Mouse (Mus musculus) ES-E14 (cell line): ENCODE measurements around the gene Aoc1. TPM values are rescaled to one million over a fixed set of nuclear protein-coding genes. Genes with fewer than 3 reads are reported as not detected.
A peak's percentile ranks its signal among the peaks of the same experiment; 100 is the strongest.

ENCODE experiments used
- DNase-seq: peaks from one replicate; pipeline ENCODE4 v3.0.0-alpha.2; 2013; ENCODE audit warnings: low read depth, low spot score
- H3K27ac ChIP-seq: 2 replicates; pipeline ENCODE4 v1.5.1; 2012; ENCODE audit warnings: low read depth, mild to moderate bottlenecking, low read length, moderate library complexity, mixed read lengths; ENCODE audit not compliant: poor library complexity, insufficient read depth, severe bottlenecking
- H3K36me3 ChIP-seq: 2 replicates; pipeline ENCODE4 v1.6.1; 2012; ENCODE audit warnings: mild to moderate bottlenecking, low read length, moderate library complexity, mixed read lengths; ENCODE audit not compliant: control insufficient read depth, poor library complexity, insufficient read depth, severe bottlenecking
- H3K4me1 ChIP-seq, 2 experiments: fragments of 150-350 bp in 1 of 2; sonication (generic) in 1 of 2; 2 replicates each; pipeline ENCODE4 v1.6.1; 2012; ENCODE audit warnings: low read length in 2 of 2, mild to moderate bottlenecking in 1 of 2, mixed read lengths in 1 of 2; ENCODE audit not compliant: control insufficient read depth in 2 of 2, insufficient read depth in 2 of 2, poor library complexity in 1 of 2
- H3K4me3 ChIP-seq, 2 experiments: fragments of 150-350 bp in 1 of 2; sonication (generic) in 1 of 2; 2 replicates each; pipeline ENCODE4 v1.5.1; 2012; ENCODE audit warnings: low read length in 2 of 2, low read depth in 1 of 2, mild to moderate bottlenecking in 1 of 2, mixed read lengths in 1 of 2; ENCODE audit not compliant: insufficient read depth in 1 of 2, poor library complexity in 1 of 2, severe bottlenecking in 1 of 2
- H3K9ac ChIP-seq: 2 replicates; pipeline ENCODE4 v1.6.1; 2012; ENCODE audit warnings: low read depth, mild to moderate bottlenecking, low read length, mixed read lengths; ENCODE audit not compliant: poor library complexity, insufficient read depth, severe bottlenecking
- H3K9me3 ChIP-seq: fragments of 150-350 bp; sonication (generic); 2 replicates; pipeline ENCODE4 v1.6.1; 2012; ENCODE audit warnings: low read depth, mild to moderate bottlenecking, low read length; ENCODE audit not compliant: control insufficient read depth, insufficient read depth
- CHD2 ChIP-seq: IDR thresholded peaks from 2 replicates; pipeline ENCODE4 v1.6.1; 2014; ENCODE audit warnings: mild to moderate bottlenecking, low read depth, low read length, inconsistent platforms
- HCFC1 ChIP-seq: IDR thresholded peaks from 2 replicates; pipeline ENCODE4 v1.6.1; 2012; ENCODE audit warnings: low read length, inconsistent platforms, borderline replicate concordance; ENCODE audit not compliant: insufficient read depth
- MAFK ChIP-seq: IDR thresholded peaks from 2 replicates; pipeline ENCODE4 v1.6.1; 2014; ENCODE audit warnings: mild to moderate bottlenecking, low read depth, low read length, inconsistent platforms; ENCODE audit not compliant: insufficient read depth
- ZC3H11A ChIP-seq: IDR thresholded peaks from 2 replicates; pipeline ENCODE4 v1.6.1; 2012; ENCODE audit warnings: low read depth, mild to moderate bottlenecking, inconsistent platforms, low read length, borderline replicate concordance
- ZNF384 ChIP-seq: IDR thresholded peaks from 2 replicates; pipeline ENCODE4 v1.6.1; 2012; ENCODE audit warnings: low read depth, low read length, inconsistent platforms
- in situ Hi-C, 2 experiments: fragments of 600-800 bp; cut with MboI; formaldehyde crosslinking; loops; one replicate each; pipeline ENCODE4 v1.15.1; 2025; ENCODE audit warnings: low sequenced_read_pairs in 2 of 2, inconsistent platforms in 1 of 2; ENCODE audit not compliant: unreplicated experiment in 2 of 2
- total RNA-seq: library from RNA; depleted of rRNA; stranded (reverse); fragments of 300-350 nt; gene quantifications from 2 replicates; pipeline ENCODE4 v1.2.3, GENCODE M21; 2012

Gene Aoc1
- total RNA-seq, 1 experiment, result 0.31 TPM

GRCm38 (mm10) chr6:48912033-48912432, 39.3 kb downstream of the Aoc1 start:
- TF ChIP-seq MAFK, result no peak
- no peak for TF ChIP-seq ZC3H11A
- TF ChIP-seq CHD2, result no peak
- TF ChIP-seq ZNF384, result no peak
- TF ChIP-seq HCFC1, result no peak
- in situ Hi-C loops, result no loop called here
- Histone ChIP-seq H3K27ac (no peak overlapping the region), H3K9me3 (no peaks in the 10 kb centered on the region), H3K4me3 (no peak overlapping the region), H3K36me3 (no peaks in the 10 kb centered on the region), H3K4me1 (no peaks in the 10 kb centered on the region), H3K9ac (no peak overlapping the region)
- DNase-seq, result peak; percentile 26

- in situ Hi-C loops, result no loop called here
- DNase-seq, result no peak
- Histone ChIP-seq H3K9ac (no peak overlapping the region), H3K36me3 (no peaks in the 10 kb centered on the region), H3K9me3 (no peaks in the 10 kb centered on the region), H3K4me1 (no peaks in the 10 kb centered on the region), H3K4me3 (no peak overlapping the region), H3K27ac (no peak overlapping the region)
- no peak for TF ChIP-seq ZNF384
- no peak for TF ChIP-seq MAFK
- no peak for TF ChIP-seq ZC3H11A
- no peak for TF ChIP-seq HCFC1
- TF ChIP-seq CHD2, result no peak
Observed at GRCm38 (mm10) chr6:48913587-48913986, 40.9 kb downstream of the Aoc1 start.

DNA sequence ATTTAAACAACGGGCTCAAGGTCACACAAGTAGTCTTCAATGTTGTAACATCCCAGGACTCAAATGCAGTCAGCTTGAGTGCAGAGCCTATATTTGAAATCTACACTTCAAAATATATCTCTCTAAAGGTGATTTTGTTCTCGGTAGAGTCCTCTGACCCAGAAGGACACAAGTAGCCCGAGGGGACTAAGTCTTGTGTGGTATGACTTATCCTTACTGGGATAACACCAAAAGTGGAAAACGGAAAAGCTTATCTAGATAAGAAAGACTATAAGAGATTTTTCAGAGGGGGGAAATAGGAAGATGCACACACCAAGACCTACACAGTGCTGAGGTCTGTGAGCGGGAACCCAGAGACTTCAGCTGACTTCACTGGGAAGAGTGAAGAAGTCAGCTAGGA, 56.9 kb downstream of the Aoc1 start, which contains the start of gene 1600015I10Rik:
Gene 1600015I10Rik, plus strand, starts transcription at position 301 of the 400 bp plus-strand sequence.
- H3K27ac ChIP-seq, result no peak within 1 kb of the TSS
- no peak within 1 kb of the TSS for H3K9ac ChIP-seq
- no peak for TF ChIP-seq HCFC1
- no peak for TF ChIP-seq MAFK
- no peak for TF ChIP-seq CHD2
- TF ChIP-seq ZNF384, result no peak
- TF ChIP-seq ZC3H11A, result no peak
- H3K4me1 ChIP-seq, result no peaks in the 10 kb centered on the region
- H3K9me3 ChIP-seq, result no peaks in the 10 kb centered on the region
- in situ Hi-C loops, result no loop called here
- no peak for DNase-seq
- H3K36me3 ChIP-seq, result no peaks in the 10 kb centered on the region
- H3K4me3 ChIP-seq, result no peak within 1 kb of the TSS

DNA sequence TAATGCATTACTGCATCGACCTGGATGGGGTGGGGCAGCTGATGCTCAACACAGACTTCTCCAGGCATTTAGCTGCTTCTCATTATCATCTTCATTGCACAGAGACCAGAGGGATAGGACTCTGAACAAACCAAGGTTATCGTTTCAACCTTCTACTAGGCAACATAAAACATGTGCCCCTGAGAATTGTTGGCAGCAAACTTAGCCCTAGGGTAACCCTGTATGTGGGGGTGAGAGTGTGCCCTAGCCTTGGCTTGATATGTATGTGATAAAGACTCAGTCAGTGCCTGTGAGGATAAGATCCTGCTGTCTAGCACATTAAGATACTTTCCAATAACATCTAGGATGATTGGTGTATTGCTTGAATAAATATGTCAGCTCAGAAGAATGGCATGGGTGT, 76.9 kb downstream of the Aoc1 start:
- TF ChIP-seq ZC3H11A (no peak), ZNF384 (no peak)
- Histone ChIP-seq H3K4me1 (no peaks in the 10 kb centered on the region), H3K27ac (no peak overlapping the region), H3K9ac (no peak overlapping the region), H3K36me3 (no peaks in the 10 kb centered on the region), H3K9me3 (no peaks in the 10 kb centered on the region), H3K4me3 (no peak overlapping the region)
- in situ Hi-C loops, result no loop called here
- DNase-seq, result no peak

DNA sequence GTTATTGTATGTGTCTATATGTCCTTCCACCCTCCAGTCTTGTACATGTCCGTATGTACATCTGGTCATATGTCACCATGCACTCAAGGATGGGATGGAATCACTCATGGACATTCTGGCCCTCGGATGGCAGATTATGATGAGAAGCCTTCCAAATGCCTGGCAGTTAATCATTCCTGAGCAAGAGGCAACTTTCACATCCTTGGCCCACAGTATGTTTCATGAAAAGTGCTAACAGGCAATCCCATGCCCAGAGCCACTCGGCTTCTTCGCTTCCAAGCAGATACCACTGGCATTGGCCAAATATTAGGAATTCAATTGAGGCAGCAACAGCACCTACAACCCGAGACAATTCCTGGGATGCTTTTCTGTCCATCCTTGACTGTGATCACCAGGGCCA, 78.0 kb downstream of the Aoc1 start:
- no peaks in the 10 kb centered on the region for H3K4me1 ChIP-seq
- H3K36me3 ChIP-seq, result no peaks in the 10 kb centered on the region
- no peaks in the 10 kb centered on the region for H3K9me3 ChIP-seq
- H3K27ac ChIP-seq, result no peak overlapping the region
- H3K4me3 ChIP-seq, result no peak overlapping the region
- in situ Hi-C loops, result no loop called here
- TF ChIP-seq ZNF384 (no peak), MAFK (no peak), CHD2 (no peak), ZC3H11A (no peak), HCFC1 (no peak)
- DNase-seq, result no peak
- no peak overlapping the region for H3K9ac ChIP-seq
